Mouse (Mus musculus) testis, adult 2 months (tissue): Measurements from ENCODE around the gene Acot6.

Experiments
- CTCF ChIP-seq: fragments of 200-500 bp; IDR thresholded peaks from 2 replicates; pipeline ENCODE4 v1.5.1; 2012; ENCODE audit warnings: low read depth, mild to moderate bottlenecking, inconsistent platforms, low read length, moderate library complexity; ENCODE audit not compliant: control insufficient read depth, insufficient read depth, insufficient replicate concordance
- POLR2A ChIP-seq: fragments of 200-500 bp; IDR thresholded peaks from 2 replicates; pipeline ENCODE4 v1.6.1; 2012; ENCODE audit warnings: low read depth, mild to moderate bottlenecking, inconsistent platforms, low read length, moderate library complexity; ENCODE audit not compliant: control insufficient read depth

DNA sequence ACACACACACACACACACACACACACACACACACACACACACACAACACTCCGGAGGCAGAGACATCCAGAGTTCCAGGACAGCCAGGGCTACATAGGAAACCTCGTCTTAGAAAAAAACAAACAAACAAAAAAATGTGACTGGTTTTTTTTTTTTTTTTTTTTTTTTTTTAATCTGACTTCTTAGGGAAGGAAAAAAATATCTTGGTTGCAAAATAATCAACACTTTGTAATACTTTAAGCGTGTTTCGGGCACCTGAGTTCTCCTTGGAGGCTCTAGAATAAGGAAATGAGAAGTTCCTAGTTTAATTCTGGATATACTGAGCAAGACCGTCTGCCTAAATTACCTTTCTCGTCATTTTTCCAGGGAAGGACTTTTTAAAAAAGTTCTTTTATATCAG, 13.2 kb downstream of the Acot6 start:
- no peak for TF ChIP-seq CTCF
- TF ChIP-seq POLR2A = no peak
